Mouse (Mus musculus) myocyte (in vitro differentiated cells): ENCODE measurements around the gene Rhoh.

Experiments used
- E2F4 ChIP-seq: IDR thresholded peaks from one replicate; pipeline ENCODE4 v1.6.1; 2011; ENCODE audit warnings: mild to moderate bottlenecking, control low read depth, moderate library complexity; ENCODE audit not compliant: insufficient read depth
- MAX ChIP-seq: IDR thresholded peaks from one replicate; pipeline ENCODE4 v1.6.1; 2011; ENCODE audit warnings: low read depth, mild to moderate bottlenecking, control low read depth
- MYOG ChIP-seq, 3 experiments: IDR thresholded peaks; one replicate each; pipeline ENCODE4 v1.6.1; 2011; ENCODE audit warnings: control low read depth in 2 of 3, low read depth in 2 of 3, mild to moderate bottlenecking in 2 of 3; ENCODE audit not compliant: insufficient read length in 2 of 3, control insufficient read depth in 1 of 3, insufficient read depth in 1 of 3
- POLR2A ChIP-seq: IDR thresholded peaks from one replicate; pipeline ENCODE4 v1.6.1; 2011; ENCODE audit warnings: low read depth, mild to moderate bottlenecking, control low read depth, moderate library complexity; ENCODE audit not compliant: insufficient read length
- TCF12 ChIP-seq: IDR thresholded peaks from one replicate; pipeline ENCODE4 v1.6.1; 2011; ENCODE audit warnings: mild to moderate bottlenecking, control low read depth; ENCODE audit not compliant: poor library complexity, insufficient read depth, severe bottlenecking
- USF1 ChIP-seq: IDR thresholded peaks from one replicate; pipeline ENCODE4 v1.6.1; 2011; ENCODE audit warnings: low read depth, mild to moderate bottlenecking, control low read depth, moderate library complexity

DNA sequence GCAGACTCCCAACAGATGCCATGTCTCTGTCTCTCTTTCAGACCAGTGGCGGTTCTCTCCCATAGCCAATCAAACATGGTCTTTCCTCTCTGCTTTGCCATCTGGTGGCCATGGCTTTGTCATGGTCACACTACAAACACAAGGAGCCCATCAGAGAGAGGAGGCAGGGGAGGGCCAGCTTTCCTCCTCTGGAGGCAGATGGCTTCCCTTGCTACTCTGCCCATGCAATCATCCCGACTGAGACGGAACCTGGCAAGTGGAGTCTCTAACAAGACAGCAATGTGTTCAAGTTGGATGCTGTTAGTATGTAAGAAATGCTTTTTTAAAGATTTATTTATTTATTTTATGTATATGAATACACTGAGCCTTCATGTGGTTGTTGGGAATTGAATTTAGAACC lies 58.9 kb downstream of the Rhoh start:
- TF ChIP-seq USF1: no peak
- no peak for TF ChIP-seq POLR2A
- TF ChIP-seq MAX: no peak
- no peak for TF ChIP-seq MYOG (IDR thresholded peaks at IDR 0.05; ENCODE audit: control insufficient read depth in 1 of 3, insufficient read depth in 1 of 3, insufficient read length in 2 of 3, low read depth in 2 of 3)
- TF ChIP-seq E2F4: no peak
- no peak for TF ChIP-seq TCF12
